Mouse (Mus musculus): Measurements from ENCODE around the gene Prpf6.

Gene Prpf6

DNA sequence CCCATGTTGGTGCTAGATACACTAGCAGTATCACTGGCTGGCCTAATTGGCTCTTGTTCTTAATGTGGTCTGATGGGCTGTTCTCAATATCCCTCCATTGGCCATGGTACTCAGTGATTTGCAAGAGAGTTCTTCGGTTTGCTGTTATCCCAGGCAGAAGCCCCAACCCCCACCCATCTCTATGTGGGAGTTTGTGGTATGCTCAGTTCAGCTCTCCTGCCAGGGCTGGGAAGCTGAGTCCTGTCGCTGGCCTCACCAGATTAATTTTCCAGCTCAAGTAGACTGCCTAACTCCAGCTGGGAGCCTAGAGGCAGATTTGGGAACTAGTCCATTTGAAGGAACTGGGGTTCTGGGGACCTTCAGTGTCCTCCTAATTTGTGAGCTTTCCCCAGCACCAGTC, 65.8 kb downstream of the Prpf6 start:
- DNase-seq (ENCODE audit: low spot score) = no peak

DNA sequence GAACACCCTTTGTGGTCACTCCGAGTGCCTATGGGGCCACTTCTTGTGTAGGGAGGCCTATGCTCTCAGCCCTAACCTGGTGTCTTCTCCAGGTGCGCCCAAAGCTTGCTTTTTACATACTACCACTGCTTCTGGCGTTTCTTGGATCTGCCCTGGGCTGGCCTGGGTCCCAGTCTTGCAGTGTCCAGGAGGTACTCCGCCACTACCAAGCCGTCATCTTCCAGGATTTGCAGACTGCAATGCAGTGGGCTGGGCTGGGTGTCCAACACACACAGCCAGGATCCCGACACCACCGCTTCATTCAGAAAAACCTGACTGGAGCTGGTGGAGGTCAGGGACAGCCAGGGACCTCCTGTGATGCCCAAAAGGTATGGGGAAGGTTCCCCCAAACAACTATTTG, 66.9 kb downstream of the Prpf6 start:
- DNase-seq (ENCODE audit: low spot score) = no peak

DNA sequence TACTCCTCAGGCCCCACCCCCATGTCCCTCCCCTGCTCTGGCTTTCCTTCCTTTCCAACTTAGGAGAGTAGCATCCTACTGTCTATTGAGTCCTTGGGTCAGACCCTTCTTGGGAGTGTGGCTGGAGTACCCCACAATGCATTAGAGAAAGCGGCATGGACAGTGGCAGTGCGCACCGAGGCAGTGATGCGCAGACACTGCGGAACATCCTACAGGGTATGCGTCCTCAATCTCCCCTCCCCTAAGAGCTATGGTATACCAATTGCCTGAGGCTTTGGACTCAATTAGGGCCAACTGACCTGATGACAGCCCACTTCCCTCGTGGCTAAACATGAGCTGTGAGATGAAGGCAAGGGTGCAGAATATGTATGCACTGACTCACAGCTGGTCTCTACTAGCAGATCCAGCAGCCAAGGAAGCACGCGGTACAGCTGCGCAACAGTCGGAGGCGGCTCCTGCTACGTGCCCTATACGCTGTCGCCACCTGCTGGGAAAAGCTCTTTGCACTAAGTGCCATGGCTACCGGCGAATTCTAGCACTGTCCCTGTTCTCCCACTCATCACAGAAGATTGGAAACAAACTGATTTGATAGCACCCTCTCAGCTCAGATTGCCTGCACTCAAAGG, 67.4 kb downstream of the Prpf6 start:
- DNase-seq (ENCODE audit: low spot score) = peak; percentile 49

DNA sequence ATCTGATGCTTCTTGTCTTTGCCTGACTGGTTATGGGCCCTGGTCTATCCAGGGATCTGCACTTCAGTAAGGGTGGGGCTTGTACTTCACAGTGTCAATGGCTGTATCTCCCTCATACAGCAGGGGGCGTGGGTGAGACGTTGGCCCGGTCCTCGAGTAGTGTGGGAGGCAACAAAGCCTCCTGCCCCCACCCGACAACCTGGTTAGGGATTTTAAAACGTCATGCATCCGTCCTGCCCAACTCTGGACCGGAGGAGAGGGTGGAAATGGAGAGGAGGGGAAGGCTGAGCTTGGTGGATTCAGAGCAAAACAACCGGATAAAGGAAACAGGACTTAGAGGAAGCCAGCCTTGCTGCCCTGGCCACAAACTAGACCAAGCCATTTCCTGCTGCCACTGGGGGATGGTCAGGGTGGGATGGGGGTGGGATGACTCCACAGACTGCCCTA, 68.0 kb downstream of the Prpf6 start:
- DNase-seq (ENCODE audit: low spot score) = peak; percentile 79

DNA sequence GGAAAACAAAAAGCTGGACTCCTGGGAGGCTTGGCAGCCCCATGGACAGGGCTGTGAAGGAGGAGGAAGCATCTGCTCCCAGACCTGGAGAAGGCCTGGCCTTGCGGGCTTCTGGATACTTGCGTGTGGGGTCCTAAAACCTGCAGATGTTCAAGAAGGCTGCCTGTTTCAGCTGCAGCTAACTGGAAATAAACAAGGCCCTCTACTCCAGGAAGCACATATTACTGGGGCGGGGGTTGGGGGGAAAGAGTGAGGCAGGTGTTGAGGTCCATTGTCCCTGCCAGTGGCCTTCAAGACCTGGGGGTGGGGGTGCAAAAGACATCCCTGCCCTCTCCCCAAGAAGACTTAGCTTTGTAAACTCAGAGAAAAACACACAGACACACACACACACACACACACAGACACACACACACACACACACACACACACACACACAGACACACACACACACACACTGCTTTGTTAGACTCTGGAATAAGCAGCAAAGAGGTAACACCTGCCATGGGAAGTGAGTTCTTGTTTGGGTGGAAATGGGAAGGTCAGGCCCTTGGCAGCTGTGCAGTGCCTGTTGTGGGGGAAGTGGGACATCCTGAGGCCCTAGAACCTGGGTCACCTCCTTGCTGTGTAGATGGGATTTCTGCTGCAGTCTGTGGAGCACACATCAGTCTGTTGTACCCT, 71.1 kb downstream of the Prpf6 start:
- no peak for DNase-seq (ENCODE audit: low spot score)

DNA sequence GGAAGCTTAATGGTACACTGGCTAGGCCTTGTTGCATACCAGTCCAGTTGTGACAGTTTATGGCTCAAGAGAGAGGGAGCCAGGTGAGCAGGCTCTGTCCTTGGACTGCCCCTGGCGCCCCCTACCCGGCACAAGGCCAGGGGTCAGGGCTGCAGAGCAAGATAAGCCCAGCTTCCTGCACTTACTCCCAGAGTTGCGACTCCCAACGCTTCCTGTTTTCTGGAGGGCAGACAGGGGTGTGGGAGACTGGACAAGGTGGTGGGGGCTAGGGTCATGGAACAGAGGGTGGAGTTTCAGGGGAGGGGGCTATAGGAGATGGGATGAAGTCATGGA, 71.6 kb downstream of the Prpf6 start:
- no peak for DNase-seq (ENCODE audit: low spot score)

DNA sequence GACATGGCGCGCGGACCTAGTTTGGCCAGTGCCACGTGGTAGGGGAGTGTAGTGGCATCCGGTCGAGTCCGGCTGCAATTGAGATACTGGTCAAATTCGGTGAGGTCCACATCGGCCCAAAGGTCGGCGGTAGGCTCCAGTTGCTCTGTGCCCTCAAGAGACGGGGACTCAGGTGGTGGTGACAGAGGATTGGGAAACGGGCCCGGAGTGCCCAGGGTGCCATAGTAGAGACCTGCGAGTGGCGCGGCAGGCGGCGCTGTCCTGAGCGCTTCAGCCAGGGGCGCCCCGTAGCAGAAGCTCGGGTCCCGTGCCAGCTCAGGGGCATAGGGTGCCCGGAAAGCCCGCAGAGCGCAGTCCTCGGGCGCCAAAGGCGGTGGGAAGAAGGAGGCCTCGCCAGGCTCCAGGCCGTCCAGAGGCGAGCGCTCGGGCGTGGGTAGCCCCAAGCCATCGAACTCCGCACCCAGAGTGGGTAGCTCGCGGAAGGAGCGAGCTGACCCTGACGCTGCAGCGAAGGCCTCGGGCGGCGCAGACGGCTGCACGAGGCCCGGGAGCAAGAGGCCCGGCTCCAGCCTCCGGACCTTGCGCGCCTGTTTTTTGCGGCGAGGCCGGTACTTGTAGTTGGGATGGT, 78.7 kb downstream of the Prpf6 start:
- DNase-seq (ENCODE audit: low spot score) = no peak

DNA sequence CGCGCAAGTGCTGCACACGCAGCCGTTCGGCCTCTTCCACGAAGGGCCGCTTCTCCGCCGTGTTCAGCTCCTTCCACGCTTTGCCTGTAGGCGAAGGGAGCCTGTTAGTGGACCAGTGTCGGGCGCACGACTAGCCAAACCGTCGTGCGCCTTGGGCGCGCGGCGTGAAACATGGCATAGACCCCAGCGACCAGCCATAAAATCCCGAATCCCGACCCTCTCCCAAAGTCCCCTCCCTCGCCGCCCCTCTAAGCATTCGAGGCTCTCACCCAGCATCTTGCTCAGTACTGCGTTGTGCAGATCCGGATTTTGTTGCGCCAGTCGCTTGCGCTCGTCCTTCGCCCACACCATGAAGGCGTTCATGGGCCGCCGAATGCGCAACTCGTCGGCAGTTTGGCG, 79.2 kb downstream of the Prpf6 start:
- no peak for DNase-seq (ENCODE audit: low spot score)

DNA sequence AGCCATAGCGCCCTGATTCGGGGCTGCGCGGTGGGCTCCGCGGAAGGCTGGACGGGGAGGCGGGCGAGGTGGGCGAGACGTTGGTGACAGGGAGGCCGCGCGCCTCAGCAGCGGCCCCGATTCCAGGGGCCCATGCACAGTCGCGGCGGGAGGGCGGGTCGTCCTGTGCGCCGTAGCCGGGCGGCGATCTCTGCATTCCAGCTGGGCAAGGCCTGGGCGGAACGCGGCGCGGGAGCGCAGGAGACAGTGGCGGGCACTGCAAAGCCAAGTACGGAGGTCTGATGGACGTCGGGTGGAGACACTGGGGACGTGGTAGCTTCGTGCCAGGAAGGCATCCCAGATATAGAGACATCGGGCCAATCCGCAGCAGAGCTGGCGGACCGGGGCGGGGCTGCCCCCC, 79.7 kb downstream of the Prpf6 start, which contains the start of gene Sox18:
Gene Sox18 (minus strand): TSS at position 315 of the 400 bp plus-strand sequence.
- peak; percentile 45 for DNase-seq (ENCODE audit: low spot score)

DNA sequence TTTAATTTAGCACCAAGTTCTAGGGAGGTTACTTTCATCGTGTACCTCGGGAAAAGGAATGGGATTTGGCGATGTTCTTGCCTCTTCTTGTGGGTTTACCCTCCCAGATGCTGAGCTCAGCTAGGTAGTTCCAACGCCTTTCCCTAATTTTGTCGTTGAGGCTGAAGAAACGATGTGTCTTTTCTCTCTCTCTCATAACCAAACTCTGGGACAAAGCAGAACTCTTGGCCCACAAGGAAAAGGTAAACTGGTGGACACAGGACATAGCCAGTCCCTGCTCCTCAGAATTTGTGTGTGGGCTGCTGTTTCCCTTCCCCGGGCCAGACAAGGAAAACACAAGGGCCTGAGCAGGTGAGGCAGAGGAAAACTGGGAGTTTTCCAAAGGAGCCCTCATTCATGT, 80.3 kb downstream of the Prpf6 start:
- DNase-seq (ENCODE audit: low spot score) = no peak

DNA sequence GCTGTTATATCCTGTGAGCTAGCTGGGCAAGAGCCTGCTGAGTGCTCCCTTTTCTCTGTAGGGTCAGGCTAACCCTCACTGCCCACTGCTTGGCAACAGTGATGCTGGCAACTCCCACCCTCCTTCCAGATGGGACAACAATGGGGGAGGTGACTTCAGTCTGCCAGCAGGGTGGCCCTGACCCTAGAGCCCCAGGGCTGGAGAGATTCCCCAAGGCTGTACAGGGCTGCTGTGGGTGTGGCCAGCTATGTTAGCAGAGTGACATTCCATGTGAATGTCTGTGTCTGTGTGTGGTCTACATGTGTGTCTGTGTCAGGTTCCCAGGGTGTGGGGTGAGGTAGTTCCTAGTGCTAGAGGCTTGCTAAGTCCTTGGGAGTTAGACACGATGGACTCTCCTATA, 81.8 kb downstream of the Prpf6 start:
- peak; percentile 36 for DNase-seq (ENCODE audit: low spot score)

DNA sequence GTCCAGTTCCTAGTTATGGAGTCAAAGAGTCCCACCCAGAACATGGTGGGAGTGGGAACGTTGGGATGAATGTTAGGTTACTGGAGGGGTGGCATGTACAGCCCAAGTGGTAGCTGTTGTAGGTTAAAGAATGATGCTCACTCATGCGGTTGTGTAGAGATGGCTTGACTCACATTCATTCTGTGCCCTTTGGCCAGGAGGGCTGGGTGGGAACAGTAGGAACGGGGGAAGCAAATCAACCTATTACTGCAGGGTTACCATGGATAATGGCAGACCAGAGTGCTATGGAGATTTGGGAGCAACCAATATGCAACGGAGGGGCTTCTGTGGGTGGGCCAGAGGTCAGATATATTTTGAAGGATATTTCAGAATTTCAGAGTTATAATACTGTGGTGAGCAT, 83.3 kb downstream of the Prpf6 start:
- no peak for DNase-seq (ENCODE audit: low spot score)

DNA sequence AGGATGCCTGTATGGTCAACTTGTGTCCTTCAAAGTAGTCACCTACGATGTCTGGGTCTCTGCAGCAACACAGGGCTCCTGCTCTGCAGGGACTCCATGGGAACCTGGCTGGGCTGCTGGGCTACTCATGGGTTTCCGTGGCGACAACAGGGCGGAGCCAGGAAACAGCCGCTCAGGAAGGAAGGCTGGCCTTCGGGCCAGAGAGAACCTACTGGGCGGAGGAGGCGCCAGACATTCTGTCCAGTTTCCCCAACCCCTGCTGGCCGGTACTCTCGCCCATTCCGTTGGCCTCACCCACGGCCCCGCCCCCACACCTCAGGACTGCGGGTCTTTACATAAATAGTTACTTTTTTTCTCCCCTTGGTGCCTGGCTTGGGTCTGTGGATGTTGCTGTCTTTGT, 83.8 kb downstream of the Prpf6 start:
- DNase-seq (ENCODE audit: low spot score) = peak; percentile 78

DNA sequence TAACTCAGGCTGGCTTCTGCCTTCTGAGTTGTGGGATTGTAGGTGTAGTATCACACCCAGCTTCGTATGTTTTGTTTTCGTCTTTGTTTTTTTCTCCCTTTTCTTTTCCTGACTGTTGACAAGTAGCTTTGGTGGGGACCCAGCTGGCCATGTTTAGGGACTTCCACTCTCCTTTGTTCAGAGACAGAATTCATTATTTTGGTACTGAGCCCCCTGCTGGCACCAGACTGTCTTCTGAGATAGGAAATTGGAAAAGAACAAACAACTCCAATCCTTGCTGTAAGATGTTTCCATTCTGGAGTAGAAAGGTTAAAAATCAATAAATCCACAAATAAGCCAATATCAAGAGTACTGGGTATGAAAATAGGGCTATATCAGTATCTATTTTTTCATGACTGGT, 84.8 kb downstream of the Prpf6 start:
- DNase-seq (ENCODE audit: low spot score) = peak; percentile 65

DNA sequence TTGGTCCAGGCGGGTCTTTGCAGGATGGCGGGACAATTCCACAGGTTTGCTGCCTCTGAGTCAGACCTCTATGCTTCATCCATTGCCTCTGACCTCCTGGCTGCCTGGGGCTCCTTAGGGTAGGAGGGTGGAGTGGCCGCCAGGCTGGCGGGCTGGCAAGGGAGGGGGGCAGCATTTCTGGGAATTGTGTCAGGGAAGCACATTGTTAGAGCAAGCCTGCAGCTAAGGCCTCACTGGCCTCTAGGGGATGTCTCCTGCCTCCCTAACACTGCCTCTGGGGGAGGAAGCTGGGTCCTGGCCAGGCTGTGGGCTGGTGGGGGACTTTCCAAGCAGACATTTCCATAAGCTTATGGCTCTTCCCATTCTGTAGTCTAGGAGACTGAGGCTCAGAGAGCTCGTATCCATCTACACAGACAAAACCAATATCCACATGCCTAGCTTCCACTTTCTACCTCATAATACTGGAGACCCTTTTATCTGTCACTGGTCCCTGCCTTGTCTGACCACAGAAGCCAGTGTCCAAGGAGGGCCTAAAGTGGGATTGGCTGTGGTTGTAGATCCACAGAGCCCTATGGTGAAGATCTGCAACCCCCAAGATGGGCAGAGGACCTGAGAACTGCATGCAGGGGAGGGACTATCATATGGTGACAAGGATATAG, 85.6 kb downstream of the Prpf6 start:
- no peak for DNase-seq (ENCODE audit: low spot score)

DNA sequence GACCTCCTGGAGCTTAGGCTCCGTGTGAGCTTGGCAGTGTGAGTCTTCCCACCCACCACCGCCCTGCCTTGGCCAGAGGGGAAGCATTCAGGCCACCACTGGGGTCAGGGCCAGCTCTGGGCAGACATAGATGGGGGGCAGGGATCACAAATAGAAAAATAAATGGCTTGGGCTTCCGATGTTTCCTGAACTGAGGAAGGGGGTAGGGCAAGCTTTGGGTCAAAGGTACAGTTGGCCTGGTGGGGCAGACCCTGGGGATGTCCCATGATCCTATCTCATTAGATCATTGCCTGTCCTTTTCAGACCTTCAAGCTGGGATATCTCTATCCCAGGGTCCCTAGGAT, 86.1 kb downstream of the Prpf6 start:
- DNase-seq (ENCODE audit: low spot score) = no peak

DNA sequence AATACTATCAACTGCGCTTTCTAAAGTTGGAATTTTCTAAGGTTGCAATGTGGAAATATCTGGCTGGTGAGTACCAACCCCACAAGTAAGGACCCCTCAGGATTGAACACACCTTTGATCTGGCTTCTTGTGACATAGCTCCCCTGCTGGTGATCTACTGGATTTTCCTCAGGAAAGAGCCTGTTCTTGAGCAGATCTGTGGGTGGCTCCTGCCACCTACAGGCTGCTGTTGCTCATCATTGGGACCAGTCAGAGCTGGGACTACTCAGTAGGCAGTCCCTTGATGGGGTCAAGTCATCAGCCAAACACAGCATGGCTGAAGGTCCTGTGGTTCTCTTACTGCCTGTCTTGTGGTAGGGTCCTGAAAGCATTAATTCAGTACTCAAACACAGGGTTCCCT, 87.1 kb downstream of the Prpf6 start:
- DNase-seq (ENCODE audit: low spot score) = peak; percentile 90

DNA sequence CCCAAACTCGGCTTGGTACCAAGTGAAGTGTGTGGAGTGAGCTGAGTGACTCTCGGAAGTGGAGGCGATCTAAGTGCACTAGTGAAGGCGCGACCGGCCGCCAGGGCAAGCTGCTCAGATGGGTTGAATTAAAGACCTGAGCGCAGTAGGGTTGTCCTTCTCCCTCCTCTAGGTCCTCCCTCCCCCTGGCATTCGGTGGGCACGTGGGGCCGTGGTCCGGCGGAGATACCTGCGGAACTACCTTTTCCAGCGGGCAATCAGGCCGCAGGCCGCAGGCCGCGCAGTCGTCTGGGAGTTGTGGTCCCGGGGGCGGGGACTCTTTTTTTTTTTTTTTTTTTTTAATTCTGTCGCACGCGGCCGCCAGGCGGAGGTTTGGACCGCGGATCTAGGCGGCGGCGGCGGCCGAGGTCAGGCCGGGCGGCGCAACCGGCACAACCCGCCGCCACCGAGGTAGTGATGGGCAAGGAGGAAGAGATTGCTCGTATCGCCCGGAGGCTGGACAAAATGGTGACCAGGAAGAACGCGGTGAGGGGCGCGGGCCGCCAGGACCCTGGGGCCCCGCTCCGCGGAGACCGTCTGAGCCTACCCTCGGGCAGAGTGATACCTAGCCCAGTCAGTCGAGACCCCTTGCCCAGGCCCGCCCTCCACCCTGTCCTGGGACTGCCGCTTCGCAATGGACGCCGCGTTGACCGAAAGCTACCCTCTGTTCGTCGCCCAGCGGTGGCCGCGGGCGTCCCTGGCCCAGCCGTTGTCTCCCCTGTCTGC, 88.5 kb downstream of the Prpf6 start, which contains the start of gene Tcea2:
Gene Tcea2 (plus strand): TSS at position 360 of the 765 bp plus-strand sequence.
- DNase-seq (ENCODE audit: low spot score) = peak; percentile 78

DNA sequence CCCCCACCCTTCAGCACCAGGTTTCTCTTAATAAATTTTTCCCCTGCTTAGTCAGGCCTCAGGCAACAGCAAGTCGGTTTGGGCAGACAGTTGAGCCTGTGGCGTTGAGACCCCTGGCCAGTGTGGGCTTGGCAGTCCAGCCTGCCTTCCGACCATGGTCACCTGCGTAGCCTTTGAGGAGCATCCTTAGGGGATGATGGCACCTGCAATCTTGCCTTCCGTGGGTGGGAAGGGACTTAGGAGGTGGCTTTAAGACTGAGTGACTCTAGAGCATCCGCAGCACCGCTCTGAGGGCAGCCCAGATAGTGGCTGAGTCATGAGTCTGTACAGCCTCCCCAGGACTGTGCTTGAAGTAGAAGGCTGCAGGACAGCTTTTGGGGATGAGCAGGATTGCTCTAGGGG, 89.0 kb downstream of the Prpf6 start:
- DNase-seq (ENCODE audit: low spot score) = no peak

DNA sequence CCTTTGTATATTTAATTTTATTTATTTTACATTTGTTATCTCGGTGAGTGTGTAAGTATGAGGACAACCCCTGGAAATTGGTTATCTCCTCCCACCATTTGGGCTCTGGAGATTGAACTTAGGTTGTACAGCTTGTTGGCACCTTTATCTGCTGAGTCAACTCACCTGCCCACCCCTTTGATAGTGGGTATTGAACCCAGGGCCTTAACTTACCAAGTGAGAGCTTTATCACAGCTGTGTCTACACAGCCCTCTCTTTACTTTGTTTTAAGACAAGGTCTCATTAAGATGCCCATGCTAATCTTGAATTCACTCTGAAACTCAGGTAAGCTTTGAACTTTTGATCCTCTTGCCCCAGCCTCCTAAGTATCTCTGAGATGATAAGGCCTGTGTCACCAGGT, 90.3 kb downstream of the Prpf6 start:
- DNase-seq (ENCODE audit: low spot score) = no peak

DNA sequence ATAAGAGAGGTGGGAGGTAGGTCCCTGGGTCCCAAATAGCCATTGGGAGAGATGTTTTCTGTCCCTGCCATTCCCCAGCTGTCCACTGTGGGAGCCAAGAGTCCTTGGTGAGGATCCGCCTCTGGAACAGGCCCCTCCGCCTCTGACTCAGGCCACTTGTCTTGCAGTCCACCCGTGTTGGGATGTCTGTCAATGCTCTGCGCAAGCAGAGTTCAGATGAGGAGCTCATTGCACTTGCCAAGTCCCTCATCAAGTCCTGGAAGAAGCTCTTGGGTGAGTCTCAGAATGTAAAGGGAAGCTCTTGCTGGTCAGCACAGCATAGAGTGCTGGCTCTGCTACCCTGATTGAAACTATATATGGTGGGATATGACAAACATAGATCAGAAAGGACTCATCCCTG, 91.7 kb downstream of the Prpf6 start:
- DNase-seq (ENCODE audit: low spot score) = no peak

DNA sequence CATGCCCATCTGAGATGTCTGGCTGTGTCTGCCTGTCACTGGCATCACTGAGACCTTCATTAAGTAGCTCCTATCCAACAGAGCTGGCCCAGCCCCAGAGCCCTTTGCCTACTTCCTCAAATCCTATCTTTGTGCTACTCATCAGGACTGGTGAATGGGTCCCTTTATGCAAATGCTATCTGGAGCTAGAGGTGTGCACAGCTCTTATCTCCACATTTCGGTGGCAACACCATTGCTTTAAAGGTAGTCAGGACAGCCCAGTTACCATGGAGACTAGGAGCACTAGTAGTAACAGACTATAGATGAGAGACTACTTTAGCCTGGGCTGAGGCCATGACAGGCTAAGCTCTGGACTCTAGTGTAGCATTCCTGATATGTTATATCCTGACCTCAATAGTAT, 93.0 kb downstream of the Prpf6 start:
- DNase-seq (ENCODE audit: low spot score) = no peak
